Mouse (Mus musculus) G1E (cell line): ENCODE measurements at regions not wholly inside any gene's neighbourhood (a gene's known extent, or its start where the extent isn't known, plus 50 kb on each side); places are given as distances from the start of the nearest gene placed in this dataset.

Experiments
- ATAC-seq: 2 replicates; pipeline ENCODE4 v1.8.0; 2016; ENCODE audit warnings: mild to moderate bottlenecking; ENCODE audit not compliant: insufficient number of reproducible peaks, poor library complexity, low FRiP score, severe bottlenecking; ENCODE audit errors: extremely low read depth
- DNase-seq: peaks from one replicate; pipeline ENCODE4 v3.0.0; 2012; ENCODE audit warnings: low spot score
- H3K27me3 ChIP-seq: 2 replicates; pipeline ENCODE4 v1.6.1; 2012; ENCODE audit warnings: mild to moderate bottlenecking, low read length, inconsistent platforms; ENCODE audit not compliant: insufficient read depth
- H3K36me3 ChIP-seq: replicated peaks from 2 replicates; pipeline ENCODE3; 2012; ENCODE audit warnings: mild to moderate bottlenecking, inconsistent platforms
- H3K4me1 ChIP-seq: 2 replicates; pipeline ENCODE4 v1.6.1; 2012; ENCODE audit warnings: low read depth, low read length, inconsistent platforms, mixed read lengths; ENCODE audit not compliant: insufficient read depth
- H3K4me3 ChIP-seq: 2 replicates; pipeline ENCODE4 v1.5.1; 2012; ENCODE audit warnings: low read depth, mild to moderate bottlenecking, inconsistent platforms, low read length, moderate library complexity, mixed read lengths
- H3K9me3 ChIP-seq: replicated peaks from 2 replicates; pipeline ENCODE4 v1.6.1; 2012; ENCODE audit warnings: inconsistent platforms
- CTCF ChIP-seq: IDR thresholded peaks from 2 replicates; pipeline ENCODE4 v1.5.1; 2012; ENCODE audit warnings: low read depth, low read length, inconsistent platforms, mixed read lengths
- GATA1 ChIP-seq: IDR thresholded peaks from 2 replicates; pipeline ENCODE4 v1.6.1; 2012; ENCODE audit warnings: borderline replicate concordance, low read length, inconsistent platforms, mixed read lengths
- GATA2 ChIP-seq: IDR thresholded peaks from 2 replicates; pipeline ENCODE4 v1.6.1; 2012; ENCODE audit warnings: low read depth, low read length, inconsistent platforms, borderline replicate concordance
- POLR2AphosphoS5 ChIP-seq: IDR thresholded peaks from 2 replicates; pipeline ENCODE4 v1.6.1; 2012; ENCODE audit warnings: low read depth, low read length, inconsistent platforms; ENCODE audit not compliant: insufficient replicate concordance
- TAL1 ChIP-seq: conservative IDR thresholded peaks from 2 replicates; pipeline ENCODE4 v1.6.1; 2012; ENCODE audit warnings: low read depth, low read length, inconsistent platforms, mixed read lengths

GRCm38 (mm10) chr13:59351461-59351860 lies 233.6 kb downstream of the Agtpbp1 start:
- ATAC-seq (no peak), DNase-seq (no peak)
- H3K9me3 ChIP-seq, result peaks cover 19% of the 10 kb centered on the region

GRCm38 (mm10) chr13:59350613-59351150 lies 234.3 kb downstream of the Agtpbp1 start:
- H3K4me3 ChIP-seq, result no peak overlapping the region
- H3K9me3 ChIP-seq, result peaks cover 20% of the 10 kb centered on the region; the same call in 1 of the 2 replicates
- TF ChIP-seq CTCF (no peak), GATA2 (no peak), TAL1 (no peak), POLR2AphosphoS5 (no peak), GATA1 (no peak)
- no peaks in the 10 kb centered on the region for H3K27me3 ChIP-seq
- no peak for ATAC-seq
- no peaks in the 10 kb centered on the region for H3K36me3 ChIP-seq
- no peaks in the 10 kb centered on the region for H3K4me1 ChIP-seq
- DNase-seq, result no peak

More at GRCm38 (mm10) chr13:59351461-59351860, 233.6 kb downstream of the Agtpbp1 start:
- Histone ChIP-seq H3K4me3 (no peak overlapping the region), H3K4me1 (no peaks in the 10 kb centered on the region), H3K36me3 (no peaks in the 10 kb centered on the region), H3K27me3 (no peaks in the 10 kb centered on the region)
- TF ChIP-seq GATA2, result no peak

- no peak overlapping the region for H3K4me3 ChIP-seq
- ATAC-seq (no peak), DNase-seq (no peak)
- no peaks in the 10 kb centered on the region for H3K27me3 ChIP-seq
- TF ChIP-seq POLR2AphosphoS5, result no peak
- no peak for TF ChIP-seq GATA1
- no peak for TF ChIP-seq CTCF
- no peak for TF ChIP-seq TAL1
- no peak for TF ChIP-seq GATA2
- H3K4me1 ChIP-seq, result no peaks in the 10 kb centered on the region
- H3K9me3 ChIP-seq, result peaks cover 27% of the 10 kb centered on the region
- no peaks in the 10 kb centered on the region for H3K36me3 ChIP-seq
Measured at GRCm38 (mm10) chr13:59348510-59348909, 236.5 kb downstream of the Agtpbp1 start.

- DNase-seq (no peak), ATAC-seq (no peak)
- no peak for TF ChIP-seq GATA2
- TF ChIP-seq POLR2AphosphoS5, result no peak
- TF ChIP-seq TAL1, result no peak
- TF ChIP-seq CTCF, result no peak
- TF ChIP-seq GATA1, result no peak
- Histone ChIP-seq H3K4me1 (no peaks in the 10 kb centered on the region), H3K4me3 (no peak overlapping the region), H3K36me3 (no peaks in the 10 kb centered on the region), H3K9me3 (peaks cover 51% of the 10 kb centered on the region), H3K27me3 (no peaks in the 10 kb centered on the region)
Measured at GRCm38 (mm10) chr13:59341871-59342270, 243.2 kb downstream of the Agtpbp1 start.

DNA sequence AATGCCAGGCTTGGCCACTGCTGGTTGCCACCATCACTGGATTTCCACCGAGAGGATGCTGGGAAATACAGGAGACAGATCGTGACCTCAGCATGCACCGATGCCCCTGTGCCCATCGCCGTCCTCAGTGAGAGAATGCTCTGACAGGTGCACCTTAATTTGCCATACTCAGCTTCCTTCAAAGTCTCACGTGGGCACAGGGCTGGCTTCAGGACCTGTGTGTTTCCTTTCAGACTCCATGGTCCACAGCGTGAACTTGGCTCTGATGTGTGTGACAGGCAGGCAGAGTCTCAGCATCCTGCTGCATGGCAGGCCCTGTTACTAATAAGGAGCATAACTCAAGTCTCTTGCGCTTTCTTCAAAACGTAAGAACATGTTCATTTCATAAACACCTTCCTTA lies 246.6 kb downstream of the Agtpbp1 start:
- H3K27me3 ChIP-seq, result no peaks in the 10 kb centered on the region
- H3K4me1 ChIP-seq, result no peaks in the 10 kb centered on the region
- peaks cover 55% of the 10 kb centered on the region for H3K9me3 ChIP-seq
- H3K36me3 ChIP-seq, result no peaks in the 10 kb centered on the region
- TF ChIP-seq POLR2AphosphoS5 (no peak), GATA1 (no peak), GATA2 (no peak), CTCF (no peak), TAL1 (no peak)
- ATAC-seq (no peak), DNase-seq (no peak)
- H3K4me3 ChIP-seq, result no peak overlapping the region

DNA sequence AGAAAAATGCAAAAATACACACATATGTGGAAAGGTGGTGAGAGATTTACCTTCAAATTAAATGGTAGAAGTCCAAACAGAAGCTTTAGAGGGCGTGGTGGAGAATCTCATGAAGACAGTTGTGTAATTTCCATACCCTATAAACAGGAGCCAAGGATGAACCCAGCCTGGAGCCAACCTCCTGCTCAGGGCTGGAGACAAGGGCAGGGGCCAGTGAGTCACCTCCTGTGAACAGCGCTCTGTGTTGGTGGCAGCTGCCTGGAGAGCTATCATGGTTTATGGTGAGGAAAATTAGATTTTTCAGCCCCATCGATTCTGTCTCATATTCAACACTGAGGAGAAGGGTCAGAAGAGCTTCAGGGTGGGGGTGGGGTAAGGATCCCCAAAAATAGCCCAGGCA lies 261.1 kb downstream of the Agtpbp1 start:
- Histone ChIP-seq H3K9me3 (peaks cover 59% of the 10 kb centered on the region), H3K4me1 (no peaks in the 10 kb centered on the region), H3K27me3 (no peaks in the 10 kb centered on the region), H3K36me3 (no peaks in the 10 kb centered on the region), H3K4me3 (no peak overlapping the region)
- no peak for DNase-seq
- no peak for ATAC-seq
- TF ChIP-seq TAL1 (no peak), CTCF (no peak), POLR2AphosphoS5 (no peak), GATA2 (no peak), GATA1 (no peak)

GRCm38 (mm10) chr13:59323441-59323840 lies 261.6 kb downstream of the Agtpbp1 start:
- DNase-seq, result no peak
- Histone ChIP-seq H3K9me3 (peaks cover 63% of the 10 kb centered on the region), H3K36me3 (no peaks in the 10 kb centered on the region), H3K4me3 (no peak overlapping the region), H3K4me1 (no peaks in the 10 kb centered on the region), H3K27me3 (no peaks in the 10 kb centered on the region)
- TF ChIP-seq GATA2, result no peak
- no peak for TF ChIP-seq GATA1
- TF ChIP-seq POLR2AphosphoS5, result no peak
- no peak for TF ChIP-seq CTCF
- no peak for TF ChIP-seq TAL1
- ATAC-seq, result no peak
